Mouse (Mus musculus) forebrain, embryonic 12.5 days (tissue): ENCODE measurements around the gene Lrrc9. TPM values are rescaled to one million over a fixed set of nuclear protein-coding genes. Genes with fewer than 3 reads are reported as not detected.

Source experiments
- ATAC-seq: fragments of 200-750 bp; cut with Nextera tagmentation; 2 replicates; pipeline ENCODE4 v1.8.0; 2017; ENCODE audit warnings: moderate TSS enrichment; ENCODE audit not compliant: low FRiP score
- H3K27ac ChIP-seq: fragments of 300-500 bp; sonication (generic); 2 replicates; pipeline ENCODE4 v1.5.1; 2016; ENCODE audit warnings: mild to moderate bottlenecking
- H3K27me3 ChIP-seq: fragments of 300-500 bp; sonication (generic); 2 replicates; pipeline ENCODE4 v1.6.1; 2016; ENCODE audit warnings: mild to moderate bottlenecking
- H3K36me3 ChIP-seq: fragments of 300-500 bp; sonication (generic); replicated peaks from 2 replicates; pipeline ENCODE4 v1.6.1; 2016; ENCODE audit warnings: mild to moderate bottlenecking
- H3K4me1 ChIP-seq: fragments of 300-500 bp; sonication (generic); 2 replicates; pipeline ENCODE4 v1.6.1; 2016
- H3K4me2 ChIP-seq: fragments of 300-500 bp; sonication (generic); 2 replicates; pipeline ENCODE4 v1.6.1; 2016; ENCODE audit warnings: mild to moderate bottlenecking, moderate library complexity
- H3K4me3 ChIP-seq: fragments of 300-500 bp; sonication (generic); replicated peaks from 2 replicates; pipeline ENCODE4 v1.5.1; 2016; ENCODE audit warnings: mild to moderate bottlenecking
- H3K9ac ChIP-seq: fragments of 300-500 bp; sonication (generic); 2 replicates; pipeline ENCODE4 v1.6.1; 2016; ENCODE audit warnings: mild to moderate bottlenecking
- H3K9me3 ChIP-seq: fragments of 300-500 bp; sonication (generic); 2 replicates; pipeline ENCODE4 v1.6.1; 2016
- WGBS: fragments of 180-500 bp; shearing (Covaris S2); methylation state at CpG from one replicate; pipeline ENCODE4 v1.1.7; 2016; 5-methylcytosine and 5-hydroxymethylcytosine counted together
- microRNA-seq: library from miRNA; unstranded; fragments of <30 nt; microRNA quantifications from one replicate; pipeline ENCODE4, GENCODE M21; 2017
- polyA plus RNA-seq: library from polyadenylated mRNA; unstranded; fragments of >200 nt; fragmentation: Nextera tagmentation; extraction: Ambion mirVana; gene quantifications from 2 replicates; pipeline ENCODE4 v1.2.1, GENCODE M21; 2016

Gene Lrrc9
- polyA plus RNA-seq, 1 experiment from 2014 or later = 2.3 TPM

DNA sequence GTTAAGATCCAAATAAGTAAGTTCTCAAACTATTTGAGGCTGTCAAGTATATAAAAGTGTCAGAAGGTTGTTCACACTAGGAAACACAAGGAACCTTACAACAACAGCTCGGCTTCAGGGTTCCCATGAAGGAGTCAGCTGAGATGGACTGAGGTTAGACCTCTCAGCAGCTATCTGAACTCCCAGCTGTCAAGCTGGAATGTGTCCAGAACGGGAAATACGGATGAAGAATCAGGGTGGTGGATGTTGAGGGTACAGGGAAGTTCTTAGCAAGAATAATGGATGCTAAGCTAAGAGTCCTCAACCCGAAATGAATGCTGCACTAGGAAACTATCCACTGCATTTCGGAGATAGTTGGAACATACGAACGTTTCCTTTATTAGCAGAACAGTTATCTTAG lies 90.6 kb downstream of the Lrrc9 start:
- no peak overlapping the region for H3K4me3 ChIP-seq
- no peak for ATAC-seq

GRCm38 (mm10) chr12:72533986-72534385 lies 92.3 kb downstream of the Lrrc9 start:
- WGBS = 92% methylated on average over 6 of the region's 6 CpGs
- Histone ChIP-seq H3K4me1 (peaks cover 7% of the 10 kb centered on the region; the same call in 1 of the 2 replicates), H3K36me3 (no peaks in the 10 kb centered on the region), H3K9ac (no peak overlapping the region), H3K27me3 (no peaks in the 10 kb centered on the region), H3K9me3 (no peaks in the 10 kb centered on the region), H3K4me3 (no peak overlapping the region), H3K4me2 (no peak overlapping the region), H3K27ac (no peak overlapping the region)
- ATAC-seq = no peak

More for the DNA sequence above, 90.6 kb downstream of the Lrrc9 start:
- H3K27me3 ChIP-seq = no peaks in the 10 kb centered on the region
- peaks cover 6% of the 10 kb centered on the region; the same call in 1 of the 2 replicates for H3K4me1 ChIP-seq
- H3K9me3 ChIP-seq = no peaks in the 10 kb centered on the region
- WGBS = 91% methylated on average over 7 of the region's 7 CpGs
- no peaks in the 10 kb centered on the region for H3K36me3 ChIP-seq
- H3K27ac ChIP-seq = no peak overlapping the region
- no peak overlapping the region for H3K4me2 ChIP-seq
- no peak overlapping the region for H3K9ac ChIP-seq

GRCm38 (mm10) chr12:72535599-72535998 lies 93.9 kb downstream of the Lrrc9 start:
- Histone ChIP-seq H3K4me2 (peak overlapping the region; percentile 58), H3K4me3 (peak overlapping the region; percentile 70), H3K27me3 (no peaks in the 10 kb centered on the region), H3K9ac (peak overlapping the region; percentile 72; the same call in 1 of the 2 replicates), H3K27ac (peak overlapping the region; percentile 71; the same call in 1 of the 2 replicates), H3K36me3 (no peaks in the 10 kb centered on the region), H3K9me3 (no peaks in the 10 kb centered on the region), H3K4me1 (peaks cover 7% of the 10 kb centered on the region; the same call in 1 of the 2 replicates)
- no peak for ATAC-seq
- 43% methylated on average over 3 of the region's 3 CpGs for WGBS

DNA sequence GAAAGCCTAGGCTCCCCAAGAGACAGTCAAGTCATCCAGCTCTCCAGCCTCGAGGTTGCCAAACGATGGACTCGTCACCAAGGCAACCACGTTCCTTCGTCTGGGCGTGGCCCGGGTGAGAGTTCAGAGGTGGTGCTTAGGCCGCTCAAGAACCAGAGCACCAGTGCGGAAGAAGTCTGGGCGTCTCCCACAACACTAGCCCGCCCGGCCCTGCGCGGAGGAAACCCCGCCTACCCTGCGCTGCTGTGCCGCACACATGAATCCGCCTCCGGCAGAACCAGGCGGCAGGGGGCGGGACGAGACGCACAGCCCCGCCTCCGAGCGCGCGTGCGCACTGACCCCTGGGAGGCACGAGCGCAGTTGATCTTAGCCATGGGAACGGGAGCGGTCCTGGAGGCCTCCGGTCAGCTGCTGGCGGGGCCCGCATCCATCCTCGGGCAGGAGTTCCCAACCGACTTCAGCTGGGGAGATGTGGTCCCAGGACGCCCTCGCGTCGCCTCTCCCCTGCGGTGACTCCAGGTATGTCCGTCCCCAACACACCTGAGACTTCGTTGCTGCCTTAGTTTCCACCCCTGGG lies 94.4 kb downstream of the Lrrc9 start, which contains the start of gene Pcnx4:
Pcnx4 (plus strand) TSS at position 363 of the 577 bp plus-strand sequence.
- Histone ChIP-seq H3K4me2 (peak within 1 kb of the TSS; percentile 58), H3K27ac (peak within 1 kb of the TSS; percentile 71; the same call in 1 of the 2 replicates), H3K4me1 (peaks cover 7% of the 10 kb centered on the region; the same call in 1 of the 2 replicates), H3K36me3 (no peaks in the 10 kb centered on the region), H3K9me3 (no peaks in the 10 kb centered on the region), H3K9ac (peak within 1 kb of the TSS; percentile 72), H3K27me3 (no peaks in the 10 kb centered on the region), H3K4me3 (peak within 1 kb of the TSS; percentile 70)
- under 1% methylated on average over 43 of the region's 45 CpGs for WGBS
- peak; percentile 99 for ATAC-seq

GRCm38 (mm10) chr12:72538571-72538970 lies 96.9 kb downstream of the Lrrc9 start:
- WGBS = 94% methylated on average over 10 of the region's 10 CpGs
- no peak overlapping the region for H3K4me3 ChIP-seq

GRCm38 (mm10) chr12:72554347-72554746 lies 112.7 kb downstream of the Lrrc9 start:
- H3K27me3 ChIP-seq = no peaks in the 10 kb centered on the region
- 59% methylated on average over 4 of the region's 4 CpGs for WGBS
- H3K4me3 ChIP-seq = no peak overlapping the region
- no peak for ATAC-seq
- no peaks in the 10 kb centered on the region; the same call in 1 of the 2 replicates for H3K4me1 ChIP-seq
- H3K9ac ChIP-seq = no peak overlapping the region
- H3K9me3 ChIP-seq = no peaks in the 10 kb centered on the region
- no peak overlapping the region for H3K27ac ChIP-seq
- peaks cover 8% of the 10 kb centered on the region; the same call in 1 of the 2 replicates for H3K36me3 ChIP-seq
- H3K4me2 ChIP-seq = no peak overlapping the region

More at GRCm38 (mm10) chr12:72538571-72538970, 96.9 kb downstream of the Lrrc9 start:
- H3K4me1 ChIP-seq = peaks cover 7% of the 10 kb centered on the region; the same call in 1 of the 2 replicates
- no peaks in the 10 kb centered on the region for H3K27me3 ChIP-seq
- H3K9me3 ChIP-seq = no peaks in the 10 kb centered on the region
- H3K36me3 ChIP-seq = peaks cover 11% of the 10 kb centered on the region
- H3K27ac ChIP-seq = no peak overlapping the region
- ATAC-seq = no peak
- no peak overlapping the region for H3K4me2 ChIP-seq
- H3K9ac ChIP-seq = no peak overlapping the region

DNA sequence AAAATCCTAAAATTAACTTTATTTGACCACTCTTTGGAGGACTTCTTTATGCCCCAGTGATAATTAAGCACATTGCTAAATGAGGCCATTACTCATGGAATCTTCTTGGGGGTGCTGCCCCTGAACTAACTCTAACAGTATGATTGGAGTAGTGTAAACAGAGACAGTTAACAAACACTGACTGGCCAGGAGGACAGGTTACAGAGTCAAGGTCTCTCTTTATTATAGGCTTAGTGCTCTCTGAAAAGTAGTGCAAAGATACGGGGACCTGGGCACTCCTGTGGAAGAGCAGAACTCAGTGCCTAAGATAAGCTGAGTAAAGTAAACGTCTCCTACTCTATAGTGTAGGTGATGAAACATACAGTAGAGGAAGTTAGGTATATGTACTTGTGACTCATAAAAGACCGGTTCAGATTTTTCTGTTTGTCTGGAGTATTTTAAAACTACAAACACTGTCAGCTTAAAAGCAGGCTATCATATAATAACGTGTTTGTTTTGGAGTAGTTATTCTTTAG lies 122.7 kb downstream of the Lrrc9 start:
- Histone ChIP-seq H3K27ac (no peak overlapping the region), H3K9ac (no peak overlapping the region), H3K27me3 (no peaks in the 10 kb centered on the region), H3K4me3 (no peak overlapping the region), H3K4me1 (no peaks in the 10 kb centered on the region), H3K4me2 (no peak overlapping the region), H3K36me3 (0 out of 2 replicates have a peak, but pooled peaks cover 3% of the 10 kb centered on the region), H3K9me3 (no peaks in the 10 kb centered on the region)
- no peak for ATAC-seq
- 90% methylated on average over 4 of the region's 4 CpGs for WGBS

Small RNAs within 50 kb of the gene (microRNA-seq; reads per million reads assigned to microRNA genes)
- not detected for gene Gm44392

Other genes starting within 250 kb of the Lrrc9 start
- 588 and 653 TPM in 2 replicates for gene Rtn1, start 32.8 kb upstream of the Lrrc9 start, polyA plus RNA-seq
- 15.5 and 17.6 TPM in 2 replicates for gene Pcnx4, start 94.5 kb downstream of the Lrrc9 start, polyA plus RNA-seq
- gene Gm4756, start 207.8 kb downstream of the Lrrc9 start, polyA plus RNA-seq = not detected in 2 replicates
- gene Dhrs7, start 223.0 kb downstream of the Lrrc9 start, polyA plus RNA-seq = 5.2 and 5.9 TPM in 2 replicates